Mouse (Mus musculus): Measurements from ENCODE around the gene Cdkal1. TPM values are rescaled to one million over a fixed set of nuclear protein-coding genes. Genes with fewer than 3 reads are reported as not detected.

Gene Cdkal1
- total RNA-seq, 2 experiments from 2014 or later: 21.3 to 34.2 TPM

GRCm38 (mm10) chr13:29177889-29178486 lies 677.5 kb downstream of the Cdkal1 start:
- DNase-seq: no peak

GRCm38 (mm10) chr13:29169356-29169755 lies 686.1 kb downstream of the Cdkal1 start:
- no peak for DNase-seq

GRCm38 (mm10) chr13:29164845-29165524 lies 690.5 kb downstream of the Cdkal1 start:
- no peak for DNase-seq

GRCm38 (mm10) chr13:29162867-29163514 lies 692.5 kb downstream of the Cdkal1 start:
- DNase-seq: no peak

- DNase-seq: peak; percentile 10
Measured at GRCm38 (mm10) chr13:29162444-29162843, 693.0 kb downstream of the Cdkal1 start.

GRCm38 (mm10) chr13:29161436-29161835 lies 694.0 kb downstream of the Cdkal1 start:
- no peak for DNase-seq

GRCm38 (mm10) chr13:29156703-29157102 lies 698.8 kb downstream of the Cdkal1 start:
- DNase-seq: peak; percentile 23

- peak; percentile 30 for DNase-seq
Measured at GRCm38 (mm10) chr13:29155297-29155696, 700.2 kb downstream of the Cdkal1 start.

- DNase-seq: no peak
Measured at GRCm38 (mm10) chr13:29150120-29150519, 705.4 kb downstream of the Cdkal1 start.

- no peak for DNase-seq
Measured at GRCm38 (mm10) chr13:29149404-29149803, 706.1 kb downstream of the Cdkal1 start.

GRCm38 (mm10) chr13:29148616-29149015 lies 706.9 kb downstream of the Cdkal1 start:
- peak; percentile 15 for DNase-seq

Other genes starting within 250 kb of the Cdkal1 start
- gene E2f3, start 130.4 kb upstream of the Cdkal1 start, total RNA-seq (2021): 10 to 100 TPM; 12.4 to 14.4 TPM

All from adrenal gland, postnatal 10 days (tissue).